Mouse (Mus musculus): ENCODE measurements at regions not wholly inside any gene's neighbourhood (a gene's known extent, or its start where the extent isn't known, plus 50 kb on each side); places are given as distances from the start of the nearest gene placed in this dataset.
A peak's percentile ranks its signal among the peaks of the same experiment; 100 is the strongest.

- Histone ChIP-seq H3K4me2 (replicated peaks) (no peak overlapping the region), H3K9ac (no peak overlapping the region), H3K9me3 (replicated peaks) (no peaks in the 10 kb centered on the region), H3K36me3 (no peaks in the 10 kb centered on the region), H3K4me3 (replicated peaks) (no peak overlapping the region), H3K27me3 (no peaks in the 10 kb centered on the region), H3K27ac (replicated peaks) (no peak overlapping the region), H3K4me1 (no peaks in the 10 kb centered on the region)
- 41% methylated on average over 3 of the region's 3 CpGs for WGBS
- ATAC-seq (ENCODE audit: insufficient number of reproducible peaks, low FRiP score, low TSS enrichment, low read depth), result no peak
These were observed 336.3 kb upstream of the Tgfbr2 start for GRCm38 (mm10) chr9:116511450-116511849.

GRCm38 (mm10) chr9:116507756-116508155 lies 332.6 kb upstream of the Tgfbr2 start:
- no peak for ATAC-seq (ENCODE audit: insufficient number of reproducible peaks, low FRiP score, low TSS enrichment, low read depth)
- Histone ChIP-seq H3K27me3 (no peaks in the 10 kb centered on the region), H3K4me3 (replicated peaks) (no peak overlapping the region), H3K9me3 (replicated peaks) (no peaks in the 10 kb centered on the region), H3K4me1 (no peaks in the 10 kb centered on the region), H3K9ac (no peak overlapping the region), H3K36me3 (no peaks in the 10 kb centered on the region), H3K27ac (replicated peaks) (no peak overlapping the region), H3K4me2 (replicated peaks) (no peak overlapping the region)
- WGBS, result 80% methylated on average over 5 of the region's 5 CpGs

GRCm38 (mm10) chr9:116502831-116503230 lies 327.7 kb upstream of the Tgfbr2 start:
- Histone ChIP-seq H3K4me1 (no peaks in the 10 kb centered on the region), H3K4me2 (replicated peaks) (no peak overlapping the region), H3K27me3 (no peaks in the 10 kb centered on the region), H3K9ac (no peak overlapping the region), H3K9me3 (replicated peaks) (no peaks in the 10 kb centered on the region), H3K27ac (replicated peaks) (no peak overlapping the region), H3K36me3 (no peaks in the 10 kb centered on the region), H3K4me3 (replicated peaks) (no peak overlapping the region)
- WGBS, result 44% methylated on average over 5 of the region's 5 CpGs
- ATAC-seq (ENCODE audit: insufficient number of reproducible peaks, low FRiP score, low TSS enrichment, low read depth), result no peak

- Histone ChIP-seq H3K27me3 (no peaks in the 10 kb centered on the region), H3K9me3 (replicated peaks) (no peaks in the 10 kb centered on the region), H3K4me1 (no peaks in the 10 kb centered on the region), H3K4me3 (replicated peaks) (no peak overlapping the region), H3K36me3 (no peaks in the 10 kb centered on the region), H3K27ac (replicated peaks) (no peak overlapping the region), H3K4me2 (replicated peaks) (no peak overlapping the region), H3K9ac (no peak overlapping the region)
- 78% methylated on average over 3 of the region's 3 CpGs for WGBS
- no peak for ATAC-seq (ENCODE audit: insufficient number of reproducible peaks, low FRiP score, low TSS enrichment, low read depth)
These were observed 325.8 kb upstream of the Tgfbr2 start for GRCm38 (mm10) chr9:116500951-116501350.

GRCm38 (mm10) chr9:116491227-116491626 lies 316.1 kb upstream of the Tgfbr2 start:
- H3K4me1 ChIP-seq, result peaks cover 11% of the 10 kb centered on the region; the same call in 1 of the 2 replicates
- H3K9me3 ChIP-seq (replicated peaks), result no peaks in the 10 kb centered on the region
- no peak overlapping the region for H3K27ac ChIP-seq (replicated peaks)
- 84% methylated on average over 2 of the region's 2 CpGs for WGBS
- no peak overlapping the region for H3K9ac ChIP-seq
- no peak for ATAC-seq (ENCODE audit: insufficient number of reproducible peaks, low FRiP score, low TSS enrichment, low read depth)
- no peaks in the 10 kb centered on the region for H3K27me3 ChIP-seq
- no peaks in the 10 kb centered on the region for H3K36me3 ChIP-seq
- H3K4me2 ChIP-seq (replicated peaks), result no peak overlapping the region
- H3K4me3 ChIP-seq (replicated peaks), result no peak overlapping the region

GRCm38 (mm10) chr9:116489787-116490186 lies 314.6 kb upstream of the Tgfbr2 start:
- 46% methylated on average over 4 of the region's 4 CpGs for WGBS
- H3K27ac ChIP-seq (replicated peaks), result peak overlapping the region; percentile 72
- ATAC-seq (ENCODE audit: insufficient number of reproducible peaks, low FRiP score, low TSS enrichment, low read depth), result no peak

GRCm38 (mm10) chr9:116489273-116489672 lies 314.1 kb upstream of the Tgfbr2 start:
- ATAC-seq (ENCODE audit: insufficient number of reproducible peaks, low FRiP score, low TSS enrichment, low read depth), result peak; percentile 60; the same call in 1 of the 2 replicates
- Histone ChIP-seq H3K4me2 (replicated peaks) (no peak overlapping the region), H3K36me3 (no peaks in the 10 kb centered on the region), H3K27ac (replicated peaks) (peak overlapping the region; percentile 72), H3K4me3 (replicated peaks) (no peak overlapping the region), H3K9ac (no peak overlapping the region), H3K4me1 (peaks cover 11% of the 10 kb centered on the region; the same call in 1 of the 2 replicates), H3K27me3 (no peaks in the 10 kb centered on the region), H3K9me3 (replicated peaks) (no peaks in the 10 kb centered on the region)
- WGBS, result 42% methylated on average over 5 of the region's 5 CpGs

More at GRCm38 (mm10) chr9:116489787-116490186, 314.6 kb upstream of the Tgfbr2 start:
- no peak overlapping the region for H3K9ac ChIP-seq
- no peaks in the 10 kb centered on the region for H3K36me3 ChIP-seq
- H3K4me3 ChIP-seq (replicated peaks), result no peak overlapping the region
- H3K9me3 ChIP-seq (replicated peaks), result no peaks in the 10 kb centered on the region
- H3K27me3 ChIP-seq, result no peaks in the 10 kb centered on the region
- H3K4me2 ChIP-seq (replicated peaks), result no peak overlapping the region
- H3K4me1 ChIP-seq, result peaks cover 11% of the 10 kb centered on the region; the same call in 1 of the 2 replicates

- ATAC-seq (ENCODE audit: insufficient number of reproducible peaks, low FRiP score, low TSS enrichment, low read depth), result no peak
- Histone ChIP-seq H3K36me3 (no peaks in the 10 kb centered on the region), H3K27ac (replicated peaks) (no peak overlapping the region), H3K4me2 (replicated peaks) (no peak overlapping the region), H3K9ac (no peak overlapping the region), H3K9me3 (replicated peaks) (no peaks in the 10 kb centered on the region), H3K27me3 (no peaks in the 10 kb centered on the region), H3K4me1 (peaks cover 5% of the 10 kb centered on the region; the same call in 1 of the 2 replicates), H3K4me3 (replicated peaks) (no peak overlapping the region)
- 72% methylated on average over 3 of the region's 3 CpGs for WGBS
These were observed 302.1 kb upstream of the Tgfbr2 start for GRCm38 (mm10) chr9:116477309-116477708.

- no peak overlapping the region for H3K4me2 ChIP-seq (replicated peaks)
- H3K9ac ChIP-seq, result no peak overlapping the region
- no peak overlapping the region for H3K4me3 ChIP-seq (replicated peaks)
- 79% methylated on average over 12 of the region's 12 CpGs for WGBS
- peaks cover 5% of the 10 kb centered on the region; the same call in 1 of the 2 replicates for H3K4me1 ChIP-seq
- no peaks in the 10 kb centered on the region for H3K9me3 ChIP-seq (replicated peaks)
- no peaks in the 10 kb centered on the region for H3K36me3 ChIP-seq
- no peak for ATAC-seq (ENCODE audit: insufficient number of reproducible peaks, low FRiP score, low TSS enrichment, low read depth)
- no peaks in the 10 kb centered on the region for H3K27me3 ChIP-seq
- no peak overlapping the region for H3K27ac ChIP-seq (replicated peaks)
These were observed 300.2 kb upstream of the Tgfbr2 start for GRCm38 (mm10) chr9:116475206-116475955.

- no peak overlapping the region for H3K27ac ChIP-seq (replicated peaks)
- ATAC-seq (ENCODE audit: insufficient number of reproducible peaks, low FRiP score, low TSS enrichment, low read depth), result no peak
- H3K4me2 ChIP-seq (replicated peaks), result no peak overlapping the region
- H3K4me1 ChIP-seq, result peaks cover 9% of the 10 kb centered on the region; the same call in 1 of the 2 replicates
- no peaks in the 10 kb centered on the region for H3K9me3 ChIP-seq (replicated peaks)
- no peaks in the 10 kb centered on the region for H3K27me3 ChIP-seq
- no peak overlapping the region for H3K9ac ChIP-seq
- H3K36me3 ChIP-seq, result no peaks in the 10 kb centered on the region
- 83% methylated on average over 4 of the region's 4 CpGs for WGBS
- H3K4me3 ChIP-seq (replicated peaks), result no peak overlapping the region
These were observed 297.7 kb upstream of the Tgfbr2 start for GRCm38 (mm10) chr9:116472855-116473254.

- 43% methylated on average over 10 of the region's 10 CpGs for WGBS
These were observed 293.6 kb upstream of the Tgfbr2 start for GRCm38 (mm10) chr9:116468569-116469250.

More at GRCm38 (mm10) chr9:116468569-116469250, 293.6 kb upstream of the Tgfbr2 start:
- no peak for ATAC-seq (ENCODE audit: insufficient number of reproducible peaks, low FRiP score, low TSS enrichment, low read depth)
- Histone ChIP-seq H3K9me3 (replicated peaks) (no peaks in the 10 kb centered on the region), H3K36me3 (no peaks in the 10 kb centered on the region), H3K9ac (no peak overlapping the region), H3K4me1 (0 out of 2 replicates have a peak, but pooled peaks cover 4% of the 10 kb centered on the region), H3K4me2 (replicated peaks) (no peak overlapping the region), H3K4me3 (replicated peaks) (no peak overlapping the region), H3K27me3 (no peaks in the 10 kb centered on the region), H3K27ac (replicated peaks) (no peak overlapping the region)

Data from embryonic facial prominence, embryonic 15.5 days (tissue).